Mouse (Mus musculus): Measurements from ENCODE around the gene G530012D18Rik. TPM values are rescaled to one million over a fixed set of nuclear protein-coding genes. Genes with fewer than 3 reads are reported as not detected.
"Not testable (repeated sequence)": the region's sequence is repeated elsewhere in the genome, so short reads cannot be mapped to it uniquely, and the experiment has no call there.

The G530012D18Rik gene
- not detected in 2 replicates for polyA plus RNA-seq (2016; fragmentation: Nextera tagmentation; extraction: Ambion mirVana)

- H3K27me3 ChIP-seq (replicated peaks); ATAC-seq (ENCODE audit: low FRiP score, low read depth); H3K4me2 ChIP-seq (replicated peaks); H3K36me3 ChIP-seq; H3K9ac ChIP-seq; H3K4me3 ChIP-seq; H3K27ac ChIP-seq; H3K4me1 ChIP-seq; H3K9me3 ChIP-seq: not testable (repeated sequence)
- WGBS, result 95% methylated on average over 1 of the region's 3 CpGs
These were observed at the start of gene G530012D18Rik for GRCm38 (mm10) chr1:85575376-85575775. Gene G530012D18Rik (plus strand): TSS chr1:85575676.

GRCm38 (mm10) chr1:85526401-85526800, 49.1 kb upstream of the G530012D18Rik start:
- not testable (repeated sequence) for H3K9ac ChIP-seq; H3K4me3 ChIP-seq; H3K27ac ChIP-seq; ATAC-seq (ENCODE audit: low FRiP score, low read depth); H3K4me2 ChIP-seq (replicated peaks); H3K36me3 ChIP-seq; H3K27me3 ChIP-seq (replicated peaks); H3K4me1 ChIP-seq; H3K9me3 ChIP-seq
- WGBS, result 73% methylated on average over 3 of the region's 3 CpGs

- H3K9me3 ChIP-seq; H3K27ac ChIP-seq; H3K4me2 ChIP-seq (replicated peaks); H3K36me3 ChIP-seq; H3K4me3 ChIP-seq; ATAC-seq (ENCODE audit: low FRiP score, low read depth); H3K4me1 ChIP-seq; H3K9ac ChIP-seq; H3K27me3 ChIP-seq (replicated peaks): not testable (repeated sequence)
- WGBS, result 81% methylated on average over 14 of the region's 15 CpGs
These were observed 46.9 kb upstream of the G530012D18Rik start for GRCm38 (mm10) chr1:85528451-85529110.

- not testable (repeated sequence) for H3K9ac ChIP-seq; H3K4me2 ChIP-seq (replicated peaks); ATAC-seq (ENCODE audit: low FRiP score, low read depth); H3K4me3 ChIP-seq; H3K4me1 ChIP-seq; H3K9me3 ChIP-seq; H3K27me3 ChIP-seq (replicated peaks); H3K27ac ChIP-seq; H3K36me3 ChIP-seq
- WGBS, result 87% methylated on average over 4 of the region's 4 CpGs
These were observed 31.7 kb upstream of the G530012D18Rik start for GRCm38 (mm10) chr1:85543818-85544217.

GRCm38 (mm10) chr1:85546442-85546841, 29.0 kb upstream of the G530012D18Rik start:
- not testable (repeated sequence) for ATAC-seq (ENCODE audit: low FRiP score, low read depth); H3K36me3 ChIP-seq; H3K27me3 ChIP-seq (replicated peaks); H3K4me1 ChIP-seq; H3K9me3 ChIP-seq; H3K4me3 ChIP-seq; H3K9ac ChIP-seq; H3K4me2 ChIP-seq (replicated peaks); H3K27ac ChIP-seq

GRCm38 (mm10) chr1:85555261-85555660, 20.2 kb upstream of the G530012D18Rik start:
- not testable (repeated sequence) for ATAC-seq (ENCODE audit: low FRiP score, low read depth)
- 86% methylated on average over 4 of the region's 4 CpGs for WGBS

GRCm38 (mm10) chr1:85573554-85573953, 1.9 kb upstream of the G530012D18Rik start:
- not testable (repeated sequence) for H3K9ac ChIP-seq; H3K4me1 ChIP-seq; H3K27me3 ChIP-seq (replicated peaks); H3K36me3 ChIP-seq; H3K4me3 ChIP-seq; H3K27ac ChIP-seq; H3K9me3 ChIP-seq; H3K4me2 ChIP-seq (replicated peaks); ATAC-seq (ENCODE audit: low FRiP score, low read depth)
- 78% methylated on average over 4 of the region's 4 CpGs for WGBS

More at GRCm38 (mm10) chr1:85555261-85555660, 20.2 kb upstream of the G530012D18Rik start:
- not testable (repeated sequence) for H3K27ac ChIP-seq; H3K27me3 ChIP-seq (replicated peaks); H3K36me3 ChIP-seq; H3K9ac ChIP-seq; H3K4me3 ChIP-seq; H3K9me3 ChIP-seq; H3K4me1 ChIP-seq; H3K4me2 ChIP-seq (replicated peaks)

GRCm38 (mm10) chr1:85578372-85579010, 3.0 kb downstream of the G530012D18Rik start:
- not testable (repeated sequence) for ATAC-seq (ENCODE audit: low FRiP score, low read depth)
- 77% methylated on average over 3 of the region's 3 CpGs for WGBS

GRCm38 (mm10) chr1:85579199-85580147, 4.0 kb downstream of the G530012D18Rik start:
- not testable (repeated sequence) for H3K9me3 ChIP-seq; H3K9ac ChIP-seq; H3K27me3 ChIP-seq (replicated peaks); H3K36me3 ChIP-seq; H3K4me3 ChIP-seq; H3K27ac ChIP-seq; H3K4me2 ChIP-seq (replicated peaks); ATAC-seq (ENCODE audit: low FRiP score, low read depth); H3K4me1 ChIP-seq
- 78% methylated on average over 6 of the region's 7 CpGs for WGBS

More at GRCm38 (mm10) chr1:85578372-85579010, 3.0 kb downstream of the G530012D18Rik start:
- H3K4me1 ChIP-seq; H3K4me2 ChIP-seq (replicated peaks); H3K9ac ChIP-seq; H3K36me3 ChIP-seq; H3K4me3 ChIP-seq; H3K27ac ChIP-seq; H3K9me3 ChIP-seq; H3K27me3 ChIP-seq (replicated peaks): not testable (repeated sequence)

- not testable (repeated sequence) for H3K4me2 ChIP-seq (replicated peaks); H3K9ac ChIP-seq; H3K36me3 ChIP-seq; H3K4me1 ChIP-seq; H3K9me3 ChIP-seq; ATAC-seq (ENCODE audit: low FRiP score, low read depth); H3K4me3 ChIP-seq; H3K27ac ChIP-seq; H3K27me3 ChIP-seq (replicated peaks)
- 80% methylated on average over 3 of the region's 4 CpGs for WGBS
These were observed 4.7 kb downstream of the G530012D18Rik start for GRCm38 (mm10) chr1:85580148-85580534.

- 66% methylated on average over 3 of the region's 3 CpGs for WGBS
- H3K4me1 ChIP-seq; ATAC-seq (ENCODE audit: low FRiP score, low read depth): not testable (repeated sequence)
These were observed 5.1 kb downstream of the G530012D18Rik start for GRCm38 (mm10) chr1:85580578-85580977.

GRCm38 (mm10) chr1:85581518-85581917, 6.0 kb downstream of the G530012D18Rik start:
- H3K4me3 ChIP-seq; ATAC-seq (ENCODE audit: low FRiP score, low read depth); H3K27ac ChIP-seq; H3K27me3 ChIP-seq (replicated peaks); H3K4me2 ChIP-seq (replicated peaks); H3K36me3 ChIP-seq; H3K9ac ChIP-seq; H3K9me3 ChIP-seq; H3K4me1 ChIP-seq: not testable (repeated sequence)
- WGBS, result 29% methylated on average over 5 of the region's 5 CpGs

More at GRCm38 (mm10) chr1:85580578-85580977, 5.1 kb downstream of the G530012D18Rik start:
- H3K4me2 ChIP-seq (replicated peaks); H3K36me3 ChIP-seq; H3K27me3 ChIP-seq (replicated peaks); H3K4me3 ChIP-seq; H3K27ac ChIP-seq; H3K9ac ChIP-seq; H3K9me3 ChIP-seq: not testable (repeated sequence)

Data from neural tube, embryonic 12.5 days (tissue).